Mouse (Mus musculus) telencephalon, adult 2 months (tissue): ENCODE data around the gene Gxylt2.

ENCODE experiments used
- DNase-seq: peaks from one replicate; pipeline ENCODE4 v3.0.0-alpha.2; 2011; ENCODE audit warnings: low read depth, low spot score

Gxylt2 gene

DNA sequence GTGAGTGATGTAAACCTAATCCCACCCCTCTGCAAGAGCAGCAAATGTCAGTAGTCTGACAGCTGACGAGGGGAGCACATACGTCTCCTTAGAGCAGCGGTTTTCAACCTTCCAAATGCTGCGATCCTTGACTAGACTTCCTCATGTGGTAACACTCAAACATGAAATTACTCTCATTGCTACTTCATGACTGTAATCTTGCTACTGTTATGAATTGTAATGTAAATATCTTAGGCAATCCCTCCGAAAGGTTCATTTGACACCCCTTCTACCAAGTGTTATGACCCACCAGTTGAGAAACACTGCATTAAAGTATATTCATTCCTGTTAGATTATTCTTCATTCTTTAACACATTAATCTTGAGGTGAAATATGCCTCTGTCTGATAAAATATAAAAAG, 142.7 kb downstream of the Gxylt2 start:
- DNase-seq: no peak

DNA sequence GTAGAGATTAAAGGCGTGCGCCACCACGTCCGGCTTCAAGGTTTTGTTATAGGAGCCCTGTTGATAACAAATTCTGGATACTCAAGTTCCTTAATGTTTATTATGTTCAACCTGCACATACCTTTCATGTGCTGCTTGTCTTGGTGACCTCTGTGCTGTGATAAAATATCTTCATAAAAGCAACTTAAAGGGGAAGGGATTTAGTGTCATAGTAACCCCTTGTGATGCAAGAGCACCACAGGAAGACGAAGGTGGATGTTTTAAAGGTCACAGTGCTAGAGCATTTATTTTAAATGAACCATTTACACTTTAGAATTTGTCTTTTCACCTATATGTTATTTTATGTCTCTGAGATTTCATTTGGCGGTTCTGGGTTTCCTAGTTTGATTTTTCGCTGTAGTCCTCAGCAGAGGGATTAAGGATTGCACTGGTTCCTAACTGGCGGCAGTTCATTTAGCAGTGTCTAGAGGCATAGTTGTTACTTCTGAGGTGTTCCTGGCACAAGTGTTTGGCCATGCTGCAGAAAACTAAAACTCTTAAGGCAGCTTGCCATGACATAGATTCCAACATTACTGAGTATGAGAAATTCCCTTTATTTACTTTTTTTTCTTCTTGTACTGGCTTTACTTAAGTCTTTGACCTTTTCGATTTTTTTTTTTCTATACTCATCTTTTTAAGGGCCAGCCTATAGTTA, 144.3 kb downstream of the Gxylt2 start:
- DNase-seq: no peak

DNA sequence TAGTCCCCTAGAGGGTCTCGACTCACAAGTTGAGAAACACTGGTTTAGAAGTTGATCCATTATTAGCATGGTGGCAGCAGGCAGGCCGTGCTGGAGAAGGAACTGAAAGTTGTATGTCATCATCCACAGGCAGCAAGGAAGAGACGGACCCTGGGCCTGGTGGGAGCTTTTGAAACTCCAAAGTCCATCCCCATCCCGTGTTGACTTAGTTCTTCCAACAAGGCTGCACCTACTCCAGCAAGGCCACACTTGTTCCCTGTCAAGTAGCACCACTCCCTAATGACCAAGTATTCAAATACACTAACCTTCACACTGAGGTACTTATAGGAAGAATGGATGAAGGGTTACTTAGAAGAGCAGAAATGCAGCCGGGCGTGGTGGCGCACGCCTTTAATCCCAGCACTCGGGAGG, 146.1 kb downstream of the Gxylt2 start:
- no peak for DNase-seq

DNA sequence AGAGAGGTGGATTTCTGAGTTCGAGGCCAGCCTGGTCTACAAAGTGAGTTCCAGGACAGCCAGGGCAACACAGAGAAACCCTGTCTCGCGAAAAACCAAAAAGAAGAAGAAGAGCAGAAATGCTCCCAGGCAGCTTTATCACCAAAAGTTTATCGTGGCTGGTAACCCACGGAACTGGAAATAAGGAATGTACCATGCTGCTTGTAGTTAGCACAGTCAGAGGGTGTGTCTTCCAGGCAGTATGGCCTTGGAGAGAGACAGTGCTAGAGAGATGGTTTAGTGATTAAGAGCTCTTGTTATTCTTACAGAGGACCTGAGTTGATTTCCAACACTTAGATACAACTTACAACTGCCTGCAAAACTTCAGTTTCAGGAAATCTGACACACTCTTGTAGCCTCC, 146.5 kb downstream of the Gxylt2 start:
- DNase-seq: no peak
